27 mouse cellular contexts compared by ENCODE assay signal in genomic region chr1:82191579-82191978, GRCm38 (mm10). TPM values are rescaled to one million over a fixed set of nuclear protein-coding genes. Genes with fewer than 3 reads are reported as not detected.
DNase-seq lines count a peak whose midpoint lies in the region; ATAC-seq and TF ChIP-seq lines count a peak whose summit lies in the region.
"Had no signal": no experiment of that assay in that cellular context is flagged by ENCODE, and none has a peak within 500 bp of the region (broad histone marks: within the 10 kb centered on the region; RNA-seq: fewer than 3 reads in every experiment).

No protein-coding gene starts in this region.

- no peaks in the 10 kb centered on the region for H3K9me3 ChIP-seq in midbrain, embryonic 11.5 days (ENCODE audit: control insufficient read depth, low read length)
- H3K9me3 ChIP-seq in midbrain, embryonic 16.5 days (replicated peaks; ENCODE audit: control insufficient read depth, low read length, poor library complexity, severe bottlenecking): no peaks in the 10 kb centered on the region
- no peaks in the 10 kb centered on the region for H3K9me3 ChIP-seq in stomach, postnatal 0 days (ENCODE audit: control insufficient read depth, low read length)
- H3K9me3 ChIP-seq in kidney, embryonic 16.5 days (ENCODE audit: low read length): no peaks in the 10 kb centered on the region
- H3K9me3 ChIP-seq: embryonic facial prominence, embryonic 12.5 days; kidney, embryonic 15.5 days; limb, embryonic 10.5 days; limb, embryonic 15.5 days; liver, embryonic 13.5 days; neural tube, embryonic 15.5 days had no signal

- H3K9ac ChIP-seq in midbrain, embryonic 11.5 days (ENCODE audit: low read length): no peak overlapping the region
- no peak overlapping the region for H3K9ac ChIP-seq in midbrain, embryonic 16.5 days (ENCODE audit: low read depth, low read length)
- H3K9ac ChIP-seq in stomach, postnatal 0 days (ENCODE audit: low read length): no peak overlapping the region
- no peak overlapping the region for H3K9ac ChIP-seq in kidney, embryonic 16.5 days (replicated peaks; ENCODE audit: low read length)
- H3K9ac ChIP-seq: embryonic facial prominence, embryonic 12.5 days; kidney, embryonic 15.5 days; limb, embryonic 15.5 days; liver, embryonic 13.5 days; neural tube, embryonic 15.5 days had no signal

- ATAC-seq in midbrain, embryonic 11.5 days (ENCODE audit: low FRiP score): 0 out of 2 replicates have a peak, but pooled peaks have one; percentile 44
- no peak for ATAC-seq in midbrain, embryonic 16.5 days
- no peak for ATAC-seq in stomach, postnatal 0 days (ENCODE audit: low FRiP score, low TSS enrichment)
- no peak for ATAC-seq in kidney, embryonic 16.5 days (ENCODE audit: low FRiP score, low TSS enrichment)
- ATAC-seq: CD4-positive, CD25-positive, alpha-beta regulatory T cell, adult 4 months; forebrain, embryonic 16.5 days; lung, postnatal 0 days had no signal

- no peak overlapping the region for H3K4me2 ChIP-seq in midbrain, embryonic 11.5 days
- no peak overlapping the region for H3K4me2 ChIP-seq in midbrain, embryonic 16.5 days (ENCODE audit: low read length)
- no peak overlapping the region for H3K4me2 ChIP-seq in stomach, postnatal 0 days (replicated peaks; ENCODE audit: low read depth)
- H3K4me2 ChIP-seq in kidney, embryonic 16.5 days (replicated peaks; ENCODE audit: low read depth, low read length): no peak overlapping the region
- H3K4me2 ChIP-seq: embryonic facial prominence, embryonic 12.5 days; kidney, embryonic 15.5 days; limb, embryonic 15.5 days; liver, embryonic 13.5 days; neural tube, embryonic 15.5 days had no signal

- H3K4me3 ChIP-seq in midbrain, embryonic 11.5 days (ENCODE audit: low read depth, low read length): no peak overlapping the region
- H3K4me3 ChIP-seq in midbrain, embryonic 16.5 days (ENCODE audit: low read depth, low read length): no peak overlapping the region
- no peak overlapping the region for H3K4me3 ChIP-seq in stomach, postnatal 0 days (ENCODE audit: low read depth, low read length)
- no peak overlapping the region for H3K4me3 ChIP-seq in kidney, embryonic 16.5 days (ENCODE audit: low read length)
- H3K4me3 ChIP-seq: embryonic facial prominence, embryonic 12.5 days; kidney, embryonic 15.5 days; layer of hippocampus, adult 2 months; limb, embryonic 10.5 days; limb, embryonic 15.5 days; liver, embryonic 13.5 days; megakaryocyte, embryonic 14.5 days; neural tube, embryonic 15.5 days had no signal

- no peak for TF ChIP-seq EP300 in stomach, postnatal 0 days (optimal IDR thresholded peaks at IDR 0.05)

- TF ChIP-seq CTCF in stomach, postnatal 0 days (IDR thresholded peaks at IDR 0.05; ENCODE audit: low read depth): no peak

- WGBS in midbrain, embryonic 11.5 days: 10% methylated on average over 3 of the region's 3 CpGs
- WGBS in midbrain, embryonic 16.5 days: 10% methylated on average over 3 of the region's 3 CpGs
- WGBS in stomach, postnatal 0 days: 44% methylated on average over 3 of the region's 3 CpGs
- 64% methylated on average over 3 of the region's 3 CpGs for WGBS in kidney, embryonic 16.5 days

- DNase-seq in heart, adult 11 months: peak; percentile 86
- no peak for DNase-seq in heart, adult 9 months (ENCODE audit: low spot score in 2 of 2)
- peak; percentile 81 for DNase-seq in midbrain, embryonic 11.5 days (ENCODE audit: low spot score, missing footprints)
- peak; percentile 22 for DNase-seq in retina, adult 2 months (ENCODE audit: low read depth, low spot score)
- DNase-seq in stomach, postnatal 0 days (ENCODE audit: low spot score): no peak
- DNase-seq: adrenal gland, postnatal 14 days; cerebellum, adult 11-12 months; cerebellum, postnatal 36 days; heart, postnatal 14 days; kidney, adult 18-20 months; kidney, postnatal 36 days; liver, embryonic 13.5 days; lung, adult 18-20 months; thymus, postnatal 4 days had no signal

- no peak overlapping the region for H3K27ac ChIP-seq in midbrain, embryonic 11.5 days (ENCODE audit: low read depth, low read length)
- H3K27ac ChIP-seq in midbrain, embryonic 16.5 days (ENCODE audit: low read length): no peak overlapping the region
- no peak overlapping the region for H3K27ac ChIP-seq in stomach, postnatal 0 days (replicated peaks)
- H3K27ac ChIP-seq in kidney, embryonic 16.5 days (ENCODE audit: low read length): no peak overlapping the region
- H3K27ac ChIP-seq: embryonic facial prominence, embryonic 12.5 days; kidney, embryonic 15.5 days; layer of hippocampus, adult 2 months; limb, embryonic 10.5 days; limb, embryonic 15.5 days; liver, embryonic 13.5 days; neural tube, embryonic 15.5 days had no signal

- H3K36me3 ChIP-seq in midbrain, embryonic 11.5 days (ENCODE audit: control insufficient read depth, insufficient read depth, low read length): no peaks in the 10 kb centered on the region
- H3K36me3 ChIP-seq in midbrain, embryonic 16.5 days (ENCODE audit: control insufficient read depth, insufficient read depth, low read length): no peaks in the 10 kb centered on the region
- no peaks in the 10 kb centered on the region for H3K36me3 ChIP-seq in stomach, postnatal 0 days (ENCODE audit: control insufficient read depth, insufficient read depth, low read length)
- H3K36me3 ChIP-seq in kidney, embryonic 16.5 days (ENCODE audit: insufficient read depth, low read length): no peaks in the 10 kb centered on the region
- H3K36me3 ChIP-seq: embryonic facial prominence, embryonic 12.5 days; kidney, embryonic 15.5 days; limb, embryonic 10.5 days; limb, embryonic 15.5 days; liver, embryonic 13.5 days; neural tube, embryonic 15.5 days had no signal

- no peaks in the 10 kb centered on the region for H3K4me1 ChIP-seq in midbrain, embryonic 11.5 days (ENCODE audit: control insufficient read depth, insufficient read depth, low read length)
- H3K4me1 ChIP-seq in midbrain, embryonic 16.5 days (ENCODE audit: control insufficient read depth, insufficient read depth, low read length): no peaks in the 10 kb centered on the region
- H3K4me1 ChIP-seq in stomach, postnatal 0 days (replicated peaks; ENCODE audit: control insufficient read depth, insufficient read depth): no peaks in the 10 kb centered on the region
- H3K4me1 ChIP-seq in kidney, embryonic 16.5 days (ENCODE audit: insufficient read depth, low read length): peaks cover 3% of the 10 kb centered on the region; the same call in 1 of the 2 replicates
- H3K4me1 ChIP-seq: embryonic facial prominence, embryonic 12.5 days; kidney, embryonic 15.5 days; liver, embryonic 13.5 days; megakaryocyte, embryonic 14.5 days had no signal

- no peaks in the 10 kb centered on the region for H3K27me3 ChIP-seq in midbrain, embryonic 11.5 days (ENCODE audit: control insufficient read depth, insufficient read depth, low read length)
- H3K27me3 ChIP-seq in midbrain, embryonic 16.5 days (ENCODE audit: control insufficient read depth, insufficient read depth, low read depth, low read length): no peaks in the 10 kb centered on the region
- H3K27me3 ChIP-seq in stomach, postnatal 0 days (ENCODE audit: control insufficient read depth, insufficient read depth, low read length): no peaks in the 10 kb centered on the region
- no peaks in the 10 kb centered on the region for H3K27me3 ChIP-seq in kidney, embryonic 16.5 days (ENCODE audit: insufficient read depth, low read length)
- H3K27me3 ChIP-seq: embryonic facial prominence, embryonic 12.5 days; kidney, embryonic 15.5 days; limb, embryonic 15.5 days; liver, embryonic 13.5 days; megakaryocyte, embryonic 14.5 days; neural tube, embryonic 15.5 days had no signal

RNA-seq across cellular contexts. Expression of gene Gm9747, which starts 41.3 kb away (rescaled TPM):
- polyA plus RNA-seq in midbrain, embryonic 11.5 days (2014; fragmentation: Nextera tagmentation; extraction: Ambion mirVana): 22.6 and 23.7 TPM in 2 replicates
- polyA plus RNA-seq in midbrain, embryonic 16.5 days (2015; fragmentation: Nextera tagmentation; extraction: Ambion mirVana): 24.8 and 26.0 TPM in 2 replicates
- polyA plus RNA-seq in stomach, postnatal 0 days (2015; fragmentation: Nextera tagmentation; extraction: Ambion mirVana): 6.2 and 6.9 TPM in 2 replicates
- polyA plus RNA-seq in kidney, embryonic 16.5 days (2015; fragmentation: Nextera tagmentation; extraction: Ambion mirVana): 13.1 and 15.0 TPM in 2 replicates
- polyA plus RNA-seq: CD4-positive, CD25-positive, alpha-beta regulatory T cell, adult 4 months; testis, adult 2 months had no signal

Comparison
In these comparisons a context has a peak if more than half of its experiments do, and no peak if none do; other contexts are left out.
1. DNase-seq: peak in heart, adult 11 months (single experiment), midbrain, embryonic 11.5 days (single experiment) and retina, adult 2 months (single experiment); none in heart, adult 9 months (0 of 2) and stomach, postnatal 0 days (single experiment).